Mouse (Mus musculus) kidney, adult 2 months (tissue): ENCODE results near the gene Kcmf1.

Experiments used
- CTCF ChIP-seq: fragments of 200-500 bp; conservative IDR thresholded peaks from 2 replicates; pipeline ENCODE4 v1.5.1; 2011; ENCODE audit warnings: low read depth, mild to moderate bottlenecking, control low read depth, low read length, moderate library complexity, mixed read lengths; ENCODE audit not compliant: insufficient read depth, insufficient read length
- POLR2A ChIP-seq: fragments of 200-500 bp; IDR thresholded peaks from one replicate; pipeline ENCODE4 v1.6.1; 2011; ENCODE audit warnings: low read depth, low read length, control low read depth

DNA sequence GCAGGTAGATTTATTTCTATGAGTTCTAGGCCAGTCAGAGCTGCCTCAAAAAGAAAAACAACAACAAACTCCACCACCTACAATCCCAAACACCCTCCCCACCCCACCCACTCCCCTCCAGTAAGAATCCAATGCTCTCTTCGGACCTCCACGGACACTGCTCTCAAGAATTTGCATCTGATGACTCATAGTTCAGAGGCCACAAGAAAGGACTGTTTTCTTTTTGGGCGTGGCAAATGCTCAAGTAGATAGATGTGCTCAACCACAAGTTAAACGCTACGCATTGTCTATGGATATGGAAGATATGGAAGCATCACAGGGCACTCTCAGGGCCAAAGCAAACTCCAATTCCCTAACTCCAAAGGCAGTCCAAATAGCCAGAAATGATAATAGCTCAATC, 45.5 kb downstream of the Kcmf1 start:
- TF ChIP-seq CTCF (no peak), POLR2A (no peak)
